Mouse (Mus musculus) CH12.LX (cell line): ENCODE data around the gene Zdhhc1. TPM values are rescaled to one million over a fixed set of nuclear protein-coding genes. Genes with fewer than 3 reads are reported as not detected.

Source experiments
- DNase-seq: peaks from one replicate; pipeline ENCODE4 v3.0.0-alpha.2; 2013; ENCODE audit errors: extremely low read depth
- H3K27ac ChIP-seq: 2 replicates; pipeline ENCODE4 v1.5.1; 2012; ENCODE audit warnings: low read depth, mild to moderate bottlenecking, control low read depth, moderate library complexity; ENCODE audit not compliant: insufficient read depth
- H3K27me3 ChIP-seq: replicated peaks from 2 replicates; pipeline ENCODE3; 2012; ENCODE audit warnings: inconsistent platforms
- H3K36me3 ChIP-seq, 2 experiments: replicated peaks in 1 of 2; 2 replicates each; pipeline versions ENCODE3 to v1.6.1; 2012; ENCODE audit warnings: inconsistent platforms in 1 of 2, low read length in 1 of 2, mild to moderate bottlenecking in 1 of 2, mixed read lengths in 1 of 2, moderate library complexity in 1 of 2; ENCODE audit not compliant: control insufficient read depth in 1 of 2, insufficient read depth in 1 of 2
- H3K4me1 ChIP-seq, 2 experiments: 2 replicates each; pipeline ENCODE4 v1.6.1; 2012; ENCODE audit warnings: inconsistent platforms in 1 of 2, moderate library complexity in 1 of 2; ENCODE audit not compliant: insufficient read depth in 2 of 2, control insufficient read depth in 1 of 2
- H3K4me2 ChIP-seq: 2 replicates; pipeline ENCODE4 v1.6.1; 2012; ENCODE audit warnings: low read depth, mild to moderate bottlenecking, control low read depth; ENCODE audit not compliant: poor library complexity, insufficient read depth, severe bottlenecking
- H3K4me3 ChIP-seq, 3 experiments: fragments of 150-350 bp in 1 of 3; sonication (generic) in 1 of 3; replicated peaks in 1 of 3; 2 replicates each; pipeline versions ENCODE3 to v1.5.1; 2011 to 2012; ENCODE audit warnings: low read depth in 2 of 3, low read length in 2 of 3, mild to moderate bottlenecking in 2 of 3, moderate library complexity in 2 of 3, control low read depth in 1 of 3, improper control_type of control experiment in 1 of 3, inconsistent platforms in 1 of 3, mixed read lengths in 1 of 3; ENCODE audit not compliant: poor library complexity in 1 of 3
- H3K79me2 ChIP-seq: replicated peaks from 2 replicates; pipeline ENCODE4 v1.6.1; 2012; ENCODE audit warnings: mild to moderate bottlenecking, moderate library complexity; ENCODE audit not compliant: control insufficient read depth, poor library complexity, insufficient read depth, severe bottlenecking; ENCODE audit errors: extremely low read depth
- H3K9ac ChIP-seq: 2 replicates; pipeline ENCODE4 v1.6.1; 2012; ENCODE audit warnings: low read depth, mild to moderate bottlenecking, control low read depth, moderate library complexity; ENCODE audit not compliant: insufficient read depth
- H3K9me3 ChIP-seq: replicated peaks from 2 replicates; pipeline ENCODE3; 2012; ENCODE audit warnings: low read length, inconsistent platforms, mixed read lengths
- E2F4 ChIP-seq: IDR thresholded peaks from 2 replicates; pipeline ENCODE4 v1.6.1; 2011; ENCODE audit warnings: low read depth, low read length, improper control_type of control experiment; ENCODE audit not compliant: insufficient replicate concordance
- ELF1 ChIP-seq: IDR thresholded peaks from 2 replicates; pipeline ENCODE4 v1.6.1; 2014; ENCODE audit warnings: low read depth, mild to moderate bottlenecking, inconsistent platforms, low read length, improper control_type of control experiment
- EP300 ChIP-seq: IDR thresholded peaks from 2 replicates; pipeline ENCODE4 v1.6.1; 2011; ENCODE audit warnings: low read length, improper control_type of control experiment
- JUND ChIP-seq: conservative IDR thresholded peaks from 2 replicates; pipeline ENCODE4 v1.6.1; 2011; ENCODE audit warnings: low read depth, low read length, improper control_type of control experiment
- MAX ChIP-seq: IDR thresholded peaks from 2 replicates; pipeline ENCODE4 v1.6.1; 2011; ENCODE audit warnings: low read length, improper control_type of control experiment
- MAZ ChIP-seq: IDR thresholded peaks from 2 replicates; pipeline ENCODE4 v1.6.1; 2012; ENCODE audit warnings: low read depth, mild to moderate bottlenecking, inconsistent platforms, low read length, improper control_type of control experiment, moderate library complexity
- ZC3H11A ChIP-seq: IDR thresholded peaks from 2 replicates; pipeline ENCODE4 v1.6.1; 2012; ENCODE audit warnings: low read depth, mild to moderate bottlenecking, inconsistent platforms, low read length, improper control_type of control experiment
- dilution Hi-C: fragments of 300-500 bp; cut with MboI; formaldehyde crosslinking; loops from 2 replicates; pipeline ENCODE4 v1.14.3; 2020; ENCODE audit warnings: low sequenced_read_pairs; ENCODE audit not compliant: extremely low pct_unique_long_range_greater_than_20kb, extremely low pct_ligation_motif_present
- in situ Hi-C: fragments of 300-500 bp; cut with MboI; formaldehyde crosslinking; loops from 3 replicates; pipeline ENCODE4 v1.14.3; 2019; ENCODE audit warnings: low sequenced_read_pairs, low pct_ligation_motif_present, low pct_unique_long_range_greater_than_20kb, mixed read lengths
- polyA plus RNA-seq: library from polyadenylated mRNA; unstranded; fragments of >175 nt; gene quantifications from 2 replicates; pipeline ENCODE4 v1.2.1, GENCODE M21; 2012; ENCODE audit warnings: low read depth; ENCODE audit not compliant: insufficient read length
- total RNA-seq, 2 experiments: library from RNA; depleted of rRNA; stranded (reverse); fragments of 300-350 nt in 1 of 2; fragments of >200 nt in 1 of 2; gene quantifications; 2 replicates each; pipeline ENCODE4 v1.2.3; 2012 to 2014

Gene Zdhhc1
- total and polyA plus RNA-seq, 3 experiments: 1.6 to 3.6 (median 2.6) TPM

GRCm38 (mm10) chr8:105545249-105545648 lies 48.5 kb upstream of the Zdhhc1 start:
- no peaks in the 10 kb centered on the region; the same call in 1 of the 2 replicates for H3K79me2 ChIP-seq
- no peak for TF ChIP-seq EP300
- TF ChIP-seq, all 38 proteins: peak for 0
- no peaks in the 10 kb centered on the region for H3K9me3 ChIP-seq
- no peak overlapping the region for H3K9ac ChIP-seq
- no peaks in the 10 kb centered on the region for H3K27me3 ChIP-seq
- no peak overlapping the region for H3K4me2 ChIP-seq
- peaks cover 0 to 43% of the 10 kb centered on the region in 2 experiments; a peak in 2 of 4 replicates for H3K4me1 ChIP-seq
- H3K4me3 ChIP-seq: no peak overlapping the region
- no peak for DNase-seq
- dilution Hi-C loops (no loop called here), in situ Hi-C loops (loop anchor here (5.0 kb wide), 1 partner anchor 33 kb away; no protein-coding TSS in a partner anchor)
- H3K27ac ChIP-seq: no peak overlapping the region
- peaks cover 0 to 28% of the 10 kb centered on the region in 2 experiments for H3K36me3 ChIP-seq

GRCm38 (mm10) chr8:105544544-105545205 lies 48.0 kb upstream of the Zdhhc1 start:
- DNase-seq: no peak
- Histone ChIP-seq H3K4me3 (no peak overlapping the region), H3K36me3 (peaks cover 0 to 22% of the 10 kb centered on the region in 2 experiments), H3K27me3 (no peaks in the 10 kb centered on the region), H3K9me3 (no peaks in the 10 kb centered on the region), H3K4me1 (peaks cover 0 to 43% of the 10 kb centered on the region in 2 experiments; a peak in 2 of 4 replicates), H3K79me2 (no peaks in the 10 kb centered on the region; the same call in 1 of the 2 replicates), H3K27ac (no peak overlapping the region), H3K9ac (no peak overlapping the region), H3K4me2 (no peak overlapping the region)
- in situ Hi-C loops: loop anchor here (5.0 kb wide), 1 partner anchor 32 kb away; no protein-coding TSS in a partner anchor
- dilution Hi-C loops: no loop called here
- TF ChIP-seq ZC3H11A (no peak), MAX (no peak), E2F4 (no peak)

- peaks cover 3 to 53% of the 10 kb centered on the region in 2 experiments; a peak in 3 of 4 replicates for H3K4me1 ChIP-seq
- no peaks in the 10 kb centered on the region for H3K9me3 ChIP-seq
- peaks cover 5 to 29% of the 10 kb centered on the region in 2 experiments for H3K36me3 ChIP-seq
- no peak overlapping the region for H3K4me3 ChIP-seq
- DNase-seq: no peak
- H3K4me2 ChIP-seq: no peak overlapping the region
- no peaks in the 10 kb centered on the region; the same call in 1 of the 2 replicates for H3K79me2 ChIP-seq
- dilution Hi-C loops (no loop called here), in situ Hi-C loops (no loop called here)
- no peaks in the 10 kb centered on the region for H3K27me3 ChIP-seq
- H3K9ac ChIP-seq: no peak overlapping the region
- H3K27ac ChIP-seq: no peak overlapping the region
- TF ChIP-seq ZC3H11A: no peak
- TF ChIP-seq MAZ: no peak
- TF ChIP-seq JUND: no peak
- no peak for TF ChIP-seq MAX
- no peak for TF ChIP-seq ELF1
These were observed 47.0 kb upstream of the Zdhhc1 start for GRCm38 (mm10) chr8:105543703-105544102.
